Comparison of ENCODE assay signal across 8 mouse cellular contexts in the genomic region with DNA sequence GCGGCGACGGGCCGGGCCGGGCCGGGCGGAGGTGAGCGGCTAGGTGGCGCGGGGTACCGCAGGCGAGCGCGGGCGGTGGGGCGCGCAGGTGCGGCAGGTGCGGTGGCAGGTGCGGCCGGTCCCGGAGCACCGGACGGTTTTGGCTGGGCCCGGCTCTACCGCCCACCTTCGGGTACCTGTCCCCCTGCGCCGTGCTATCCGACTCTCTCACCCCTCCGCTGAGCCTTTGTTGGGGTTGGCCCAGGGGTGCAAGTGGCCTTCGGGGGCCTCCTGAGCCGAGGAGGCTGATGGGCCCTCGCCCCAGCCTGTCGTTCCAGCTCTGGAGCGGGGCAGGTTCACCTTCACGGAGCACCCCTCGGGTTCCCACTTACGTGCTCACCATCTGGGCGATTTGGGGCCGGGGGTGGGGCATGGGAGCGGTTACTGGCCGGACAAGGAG. TPM values are rescaled to one million over a fixed set of nuclear protein-coding genes. Genes with fewer than 3 reads are reported as not detected.
DNase-seq lines count a peak whose midpoint lies in the region; ATAC-seq and TF ChIP-seq lines count a peak whose summit lies in the region.

No protein-coding gene starts in this region.

- H3K79me2 ChIP-seq in liver, adult 2 months (ENCODE audit: control insufficient read depth, insufficient read depth, low read length): peaks cover 29% of the 10 kb centered on the region; the same call in 1 of the 2 replicates

- WGBS in kidney, adult 2 months: 6% methylated on average over 43 of the region's 43 CpGs
- WGBS in heart, embryonic 15.5 days: under 1% methylated on average over 17 of the region's 43 CpGs
- 1% methylated on average over 34 of the region's 43 CpGs for WGBS in liver, adult 2 months
- 0% methylated on average over 28 of the region's 43 CpGs for WGBS in neural tube, embryonic 15.5 days

- H3K4me3 ChIP-seq in kidney, adult 2 months (ENCODE audit: insufficient read depth, low read depth, low read length): peak overlapping the region; percentile 59
- peak overlapping the region; percentile 90 for H3K4me3 ChIP-seq in heart, embryonic 15.5 days
- peak overlapping the region; percentile 99 for H3K4me3 ChIP-seq in liver, adult 2 months (ENCODE audit: insufficient read depth, low read depth, low read length)
- peak overlapping the region; percentile 87 for H3K4me3 ChIP-seq in neural tube, embryonic 15.5 days (replicated peaks)

- peak; percentile 28 for ATAC-seq in heart, embryonic 15.5 days (replicated peaks; ENCODE audit: insufficient number of reproducible peaks, insufficient read depth, low FRiP score, low read depth)
- peak; percentile 36 for ATAC-seq in neural tube, embryonic 15.5 days (ENCODE audit: low FRiP score)

- H3K9ac ChIP-seq in heart, embryonic 15.5 days: peak overlapping the region; percentile 97
- peak overlapping the region; percentile 96 for H3K9ac ChIP-seq in liver, adult 2 months (ENCODE audit: low read depth, low read length)
- H3K9ac ChIP-seq in neural tube, embryonic 15.5 days (replicated peaks): peak overlapping the region; percentile 97

- no peaks in the 10 kb centered on the region for H3K27me3 ChIP-seq in kidney, adult 2 months (replicated peaks; ENCODE audit: control insufficient read depth, insufficient read depth, low read length)
- H3K27me3 ChIP-seq in heart, embryonic 15.5 days: no peaks in the 10 kb centered on the region
- no peaks in the 10 kb centered on the region for H3K27me3 ChIP-seq in liver, adult 2 months (ENCODE audit: control insufficient read depth, insufficient read depth, low read length)
- no peaks in the 10 kb centered on the region for H3K27me3 ChIP-seq in neural tube, embryonic 15.5 days (replicated peaks)

- H3K27ac ChIP-seq in kidney, adult 2 months (ENCODE audit: insufficient read depth, low read depth, low read length): peak overlapping the region; percentile 15; the same call in 1 of the 2 replicates
- peak overlapping the region; percentile 99 for H3K27ac ChIP-seq in heart, embryonic 15.5 days
- peak overlapping the region; percentile 61 for H3K27ac ChIP-seq in liver, adult 2 months (replicated peaks; ENCODE audit: insufficient read depth, low read depth, low read length)
- H3K27ac ChIP-seq in neural tube, embryonic 15.5 days (replicated peaks): peak overlapping the region; percentile 94

- peaks cover 16% of the 10 kb centered on the region for H3K4me1 ChIP-seq in kidney, adult 2 months (ENCODE audit: control insufficient read depth, insufficient read depth, low read length)
- peaks cover 21% of the 10 kb centered on the region for H3K4me1 ChIP-seq in heart, embryonic 15.5 days (replicated peaks)
- peaks cover 11% of the 10 kb centered on the region for H3K4me1 ChIP-seq in liver, adult 2 months (ENCODE audit: control insufficient read depth, insufficient read depth, low read length)
- H3K4me1 ChIP-seq in neural tube, embryonic 15.5 days: peaks cover 32% of the 10 kb centered on the region

- TF ChIP-seq POLR2A in kidney, adult 2 months (IDR thresholded peaks at IDR 0.05; ENCODE audit: low read depth, low read length): no peak
- no peak for TF ChIP-seq POLR2A in liver, adult 2 months (IDR thresholded peaks at IDR 0.05; ENCODE audit: extremely low read depth, insufficient read depth, low read length)

- TF ChIP-seq CTCF in kidney, adult 2 months (conservative IDR thresholded peaks at IDR 0.05; ENCODE audit: insufficient read depth, insufficient read length, low read depth, low read length): no peak
- no peak for TF ChIP-seq CTCF in liver, adult 2 months (IDR thresholded peaks at IDR 0.05; ENCODE audit: low read depth, low read length)

- H3K36me3 ChIP-seq in kidney, adult 2 months (ENCODE audit: control insufficient read depth, insufficient read depth, low read length): no peaks in the 10 kb centered on the region
- no peaks in the 10 kb centered on the region for H3K36me3 ChIP-seq in heart, embryonic 15.5 days
- H3K36me3 ChIP-seq in liver, adult 2 months (ENCODE audit: control insufficient read depth, insufficient read depth, low read length): no peaks in the 10 kb centered on the region
- H3K36me3 ChIP-seq in neural tube, embryonic 15.5 days: peaks cover 15% of the 10 kb centered on the region

- no peaks in the 10 kb centered on the region for H3K9me3 ChIP-seq in heart, embryonic 15.5 days (replicated peaks)
- no peaks in the 10 kb centered on the region for H3K9me3 ChIP-seq in neural tube, embryonic 15.5 days (replicated peaks)

- DNase-seq in kidney, adult 2 months: no peak
- DNase-seq in kidney, adult 8-10 months: no peak
- DNase-seq in brain, adult 2 months (ENCODE audit: low read depth, low spot score): peak; percentile 21
- no peak for DNase-seq in liver, adult 2 months (ENCODE audit: extremely low read depth, low read depth, low spot score)
- no peak for DNase-seq in layer of hippocampus, postnatal 36 days
- DNase-seq in urinary bladder, postnatal 14 days (ENCODE audit: low spot score): no peak

- H3K4me2 ChIP-seq in heart, embryonic 15.5 days: peak overlapping the region; percentile 86
- peak overlapping the region; percentile 64 for H3K4me2 ChIP-seq in neural tube, embryonic 15.5 days

RNA-seq across cellular contexts. Expression of gene Zmiz2, which starts 0.6 kb away (rescaled TPM):
- polyA plus RNA-seq in kidney, adult 2 months (2012; rRNA removed): 47.7 and 53.7 TPM in 2 replicates
- 6.6 and 8.2 TPM in 2 replicates for polyA plus RNA-seq in heart, embryonic 15.5 days (2015; fragmentation: Nextera tagmentation; extraction: Ambion mirVana)
- 3.0 and 4.4 TPM in 2 replicates for total RNA-seq in liver, adult 2 months (2014; rRNA removed)
- 14.7 and 15.2 TPM in 2 replicates for polyA plus RNA-seq in liver, adult 2 months (2012; rRNA removed)
- polyA plus RNA-seq in neural tube, embryonic 15.5 days (2015; fragmentation: Nextera tagmentation; extraction: Ambion mirVana): 24.8 and 28.3 TPM in 2 replicates
- total RNA-seq in layer of hippocampus, postnatal 36 days (2021): 100 to 1,000 TPM; 152 to 170 TPM

RNA-seq across cellular contexts. Expression of gene Ppia, which starts 25.7 kb away (rescaled TPM):
- 1,045 and 1,237 TPM in 2 replicates for polyA plus RNA-seq in kidney, adult 2 months (2012; rRNA removed)
- polyA plus RNA-seq in heart, embryonic 15.5 days (2015; fragmentation: Nextera tagmentation; extraction: Ambion mirVana): 3,680 and 4,098 TPM in 2 replicates
- 1,424 and 1,884 TPM in 2 replicates for total RNA-seq in liver, adult 2 months (2014; rRNA removed)
- polyA plus RNA-seq in liver, adult 2 months (2012; rRNA removed): 454 and 472 TPM in 2 replicates
- 4,598 and 4,773 TPM in 2 replicates for polyA plus RNA-seq in neural tube, embryonic 15.5 days (2015; fragmentation: Nextera tagmentation; extraction: Ambion mirVana)
- 1,000 to 10,000 TPM; 1,662 to 1,810 TPM for total RNA-seq in layer of hippocampus, postnatal 36 days (2021)

RNA-seq across cellular contexts. Expression of gene H2afv, which starts 54.7 kb away (rescaled TPM):
- 60.8 and 76.1 TPM in 2 replicates for polyA plus RNA-seq in kidney, adult 2 months (2012; rRNA removed)
- polyA plus RNA-seq in heart, embryonic 15.5 days (2015; fragmentation: Nextera tagmentation; extraction: Ambion mirVana): 318 and 327 TPM in 2 replicates
- 35.8 and 44.4 TPM in 2 replicates for total RNA-seq in liver, adult 2 months (2014; rRNA removed)
- 30.9 and 31.1 TPM in 2 replicates for polyA plus RNA-seq in liver, adult 2 months (2012; rRNA removed)
- 183 and 240 TPM in 2 replicates for polyA plus RNA-seq in neural tube, embryonic 15.5 days (2015; fragmentation: Nextera tagmentation; extraction: Ambion mirVana)
- total RNA-seq in layer of hippocampus, postnatal 36 days (2021): 10 to 100 TPM; 41.8 to 42.6 TPM

Comparison
In these comparisons a context has a peak if more than half of its experiments do, and no peak if none do; other contexts are left out.
1. H3K27ac ChIP-seq: peak in every context shown above with its lines; median percentile 99 in heart, embryonic 15.5 days; 94 in neural tube, embryonic 15.5 days; 61 in liver, adult 2 months; 15 in kidney, adult 2 months.